Mouse (Mus musculus) embryonic facial prominence, embryonic 13.5 days (tissue): ENCODE results near the gene 1700010B08Rik. TPM values are rescaled to one million over a fixed set of nuclear protein-coding genes. Genes with fewer than 3 reads are reported as not detected.
"Not testable (repeated sequence)": the region's sequence is repeated elsewhere in the genome, so short reads cannot be mapped to it uniquely, and the experiment has no call there.

Experiments used
- ATAC-seq: fragments of 200-750 bp; cut with Nextera tagmentation; 2 replicates; pipeline ENCODE4 v1.8.0; 2017; ENCODE audit warnings: low read depth; ENCODE audit not compliant: insufficient number of reproducible peaks, insufficient read depth, low FRiP score, low TSS enrichment
- H3K27ac ChIP-seq: fragments of 300-500 bp; sonication (generic); 2 replicates; pipeline ENCODE4 v1.5.1; 2015; ENCODE audit warnings: moderate library complexity, mild to moderate bottlenecking, inconsistent platforms
- H3K27me3 ChIP-seq: fragments of 300-500 bp; sonication (generic); 2 replicates; pipeline ENCODE4 v1.6.1; 2015; ENCODE audit warnings: mild to moderate bottlenecking, inconsistent platforms
- H3K36me3 ChIP-seq: fragments of 300-500 bp; sonication (generic); 2 replicates; pipeline ENCODE4 v1.6.1; 2015; ENCODE audit warnings: mild to moderate bottlenecking, inconsistent platforms
- H3K4me1 ChIP-seq: fragments of 300-500 bp; sonication (generic); 2 replicates; pipeline ENCODE4 v1.6.1; 2015; ENCODE audit warnings: inconsistent platforms
- H3K4me2 ChIP-seq: fragments of 300-500 bp; sonication (generic); 2 replicates; pipeline ENCODE4 v1.6.1; 2015; ENCODE audit warnings: moderate library complexity, mild to moderate bottlenecking, inconsistent platforms
- H3K4me3 ChIP-seq: fragments of 300-500 bp; sonication (generic); 2 replicates; pipeline ENCODE4 v1.5.1; 2015; ENCODE audit warnings: mild to moderate bottlenecking, inconsistent platforms
- H3K9ac ChIP-seq: fragments of 300-500 bp; sonication (generic); 2 replicates; pipeline ENCODE4 v1.6.1; 2015; ENCODE audit warnings: mild to moderate bottlenecking, inconsistent platforms
- H3K9me3 ChIP-seq: fragments of 300-500 bp; sonication (generic); 2 replicates; pipeline ENCODE4 v1.6.1; 2016; ENCODE audit warnings: inconsistent platforms
- WGBS: fragments of 180-500 bp; shearing (Covaris S2); methylation state at CpG from one replicate; pipeline ENCODE4 v1.1.7; 2015; ENCODE audit warnings: mixed read lengths; 5-methylcytosine and 5-hydroxymethylcytosine counted together
- polyA plus RNA-seq: library from polyadenylated mRNA; unstranded; fragments of >200 nt; fragmentation: Nextera tagmentation; extraction: Ambion mirVana; gene quantifications from 2 replicates; pipeline ENCODE4 v1.2.1, GENCODE M21; 2015

1700010B08Rik gene
- polyA plus RNA-seq = not detected in 2 replicates

DNA sequence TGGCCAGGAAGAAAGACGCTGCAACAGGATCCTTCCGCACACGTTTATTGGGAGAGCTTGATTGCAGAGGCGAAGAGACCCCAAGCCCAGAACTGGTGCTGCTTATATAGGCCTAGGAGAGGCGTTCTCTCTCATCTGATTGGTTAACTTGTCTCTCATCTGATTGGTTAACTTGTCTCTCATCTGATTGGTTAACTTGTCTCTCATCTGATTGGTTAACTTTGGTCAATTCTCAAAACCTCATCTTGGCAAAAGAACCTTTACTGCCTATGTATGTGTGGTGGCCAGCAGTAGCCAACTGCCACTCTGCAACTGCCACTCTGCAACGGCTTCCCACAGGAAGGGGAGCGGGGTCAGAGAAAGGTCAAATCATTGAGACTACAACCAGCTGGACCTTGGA is at the start of gene 1700010B08Rik:
1700010B08Rik (plus strand) TSS at position 301 of the 400 bp plus-strand sequence.
- H3K9ac ChIP-seq, ATAC-seq, H3K9me3 ChIP-seq, H3K4me1 ChIP-seq, H3K4me2 ChIP-seq, H3K36me3 ChIP-seq, H3K4me3 ChIP-seq, H3K27me3 ChIP-seq, H3K27ac ChIP-seq: not testable (repeated sequence)
- WGBS = 80% methylated on average over 6 of the region's 7 CpGs

DNA sequence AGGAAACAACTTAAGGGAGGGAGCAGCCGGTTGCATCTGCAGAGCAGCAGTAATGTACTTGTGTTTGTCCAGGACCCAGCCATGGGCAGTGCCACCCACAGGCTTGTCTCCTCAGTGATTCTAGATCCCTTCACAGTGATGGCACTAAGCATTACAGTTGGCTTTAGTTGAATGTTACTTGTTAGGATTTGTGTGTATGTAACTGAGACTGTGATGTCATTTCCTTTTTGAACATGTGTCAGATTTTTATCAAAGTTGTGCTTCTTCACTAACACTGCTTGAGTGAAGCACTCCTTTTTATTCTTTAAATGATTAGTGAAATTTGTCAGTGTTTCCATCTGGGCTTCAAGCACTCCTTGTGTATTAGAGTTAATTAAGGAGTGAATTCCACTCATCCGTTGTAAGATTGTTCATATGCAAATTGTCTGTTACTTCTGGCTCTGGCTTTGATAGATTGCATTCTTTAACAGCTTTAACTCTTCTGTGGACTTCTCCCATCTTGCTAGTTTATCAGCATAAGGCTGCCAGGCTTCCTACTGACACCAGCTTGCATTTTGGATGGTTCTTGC is 46.8 kb upstream of the 1700010B08Rik start:
- no peak overlapping the region for H3K27ac ChIP-seq
- H3K4me1 ChIP-seq = no peaks in the 10 kb centered on the region
- no peaks in the 10 kb centered on the region for H3K27me3 ChIP-seq
- no peak overlapping the region for H3K4me2 ChIP-seq
- H3K9ac ChIP-seq = no peak overlapping the region
- 75% methylated on average over 2 of the region's 2 CpGs for WGBS
- H3K36me3 ChIP-seq = peaks cover 23% of the 10 kb centered on the region
- no peak overlapping the region for H3K4me3 ChIP-seq
- no peak for ATAC-seq
- H3K9me3 ChIP-seq = no peaks in the 10 kb centered on the region

DNA sequence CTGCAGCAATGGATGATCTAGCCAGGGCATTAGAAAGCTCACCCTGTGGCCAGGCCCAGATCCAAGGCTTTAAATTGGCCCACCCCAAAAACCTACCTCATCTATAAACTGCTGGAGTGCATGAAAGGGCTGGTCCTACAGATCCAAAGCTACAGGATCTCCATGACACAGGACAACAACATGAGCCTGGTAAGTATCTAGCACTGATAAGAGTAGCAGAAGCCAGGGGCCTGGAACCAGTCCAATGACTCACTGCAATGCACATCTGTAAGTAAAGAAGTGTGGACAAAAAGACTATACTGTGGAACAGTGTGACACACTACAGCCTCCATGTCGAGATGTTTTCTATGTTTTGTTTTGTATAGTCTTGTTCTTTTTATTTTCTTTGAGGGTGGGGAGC is 45.7 kb upstream of the 1700010B08Rik start:
- H3K4me3 ChIP-seq = no peak overlapping the region
- 90% methylated on average over 1 of the region's 1 CpGs for WGBS
- no peaks in the 10 kb centered on the region for H3K4me1 ChIP-seq
- H3K9ac ChIP-seq = no peak overlapping the region
- no peaks in the 10 kb centered on the region for H3K9me3 ChIP-seq
- H3K4me2 ChIP-seq = no peak overlapping the region
- H3K36me3 ChIP-seq = peaks cover 22% of the 10 kb centered on the region
- no peak overlapping the region for H3K27ac ChIP-seq
- no peaks in the 10 kb centered on the region for H3K27me3 ChIP-seq
- no peak for ATAC-seq

DNA sequence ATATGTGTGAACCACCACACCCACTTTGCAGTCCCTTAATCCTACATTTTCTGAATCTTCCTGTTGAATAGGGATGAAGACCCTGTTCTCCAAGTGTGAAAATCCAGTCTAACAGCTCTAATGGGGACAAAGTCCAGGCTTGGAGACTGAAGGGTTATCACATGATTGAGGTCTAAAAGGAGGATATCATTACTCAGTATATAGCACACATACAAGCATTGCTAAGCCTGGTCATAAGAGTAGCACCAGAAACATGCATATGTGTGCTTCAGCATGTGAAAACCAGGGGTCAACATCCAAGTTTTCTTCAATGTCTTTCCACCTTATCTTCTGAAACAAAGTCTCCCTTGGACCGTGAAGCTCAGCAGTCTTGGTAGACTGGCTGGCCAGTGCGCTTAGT is 40.6 kb upstream of the 1700010B08Rik start:
- no peaks in the 10 kb centered on the region for H3K27me3 ChIP-seq
- H3K9me3 ChIP-seq = no peaks in the 10 kb centered on the region
- no peak overlapping the region for H3K4me3 ChIP-seq
- no peaks in the 10 kb centered on the region for H3K4me1 ChIP-seq
- H3K27ac ChIP-seq = no peak overlapping the region
- peaks cover 20% of the 10 kb centered on the region for H3K36me3 ChIP-seq
- H3K4me2 ChIP-seq = no peak overlapping the region
- H3K9ac ChIP-seq = no peak overlapping the region
- ATAC-seq = no peak
- WGBS = 98% methylated on average over 2 of the region's 2 CpGs

DNA sequence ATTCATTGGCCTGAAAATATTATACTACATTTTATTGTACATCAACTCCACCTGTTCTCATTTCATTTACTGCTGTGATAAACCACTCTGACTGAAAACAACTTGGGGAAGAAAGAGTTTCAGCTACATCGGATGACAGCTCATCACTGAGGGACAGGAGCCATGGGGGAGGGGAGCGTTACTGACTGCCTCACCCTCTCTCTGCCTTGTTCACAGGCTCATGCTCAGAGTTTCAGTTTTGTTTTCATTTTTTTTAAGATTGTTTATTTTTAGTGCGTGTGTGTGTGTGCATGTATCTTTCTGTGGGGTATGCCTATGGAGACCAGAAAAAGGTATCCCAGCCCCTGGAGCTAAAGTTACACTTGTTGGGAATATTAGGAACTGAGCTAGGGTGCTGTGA is 40.0 kb upstream of the 1700010B08Rik start:
- H3K4me2 ChIP-seq = no peak overlapping the region
- H3K4me3 ChIP-seq = no peak overlapping the region
- no peaks in the 10 kb centered on the region for H3K27me3 ChIP-seq
- no peak for ATAC-seq
- H3K9me3 ChIP-seq = no peaks in the 10 kb centered on the region
- WGBS = 65% methylated on average over 3 of the region's 3 CpGs
- H3K36me3 ChIP-seq = peaks cover 17% of the 10 kb centered on the region
- no peak overlapping the region for H3K9ac ChIP-seq
- H3K4me1 ChIP-seq = no peaks in the 10 kb centered on the region
- no peak overlapping the region for H3K27ac ChIP-seq

DNA sequence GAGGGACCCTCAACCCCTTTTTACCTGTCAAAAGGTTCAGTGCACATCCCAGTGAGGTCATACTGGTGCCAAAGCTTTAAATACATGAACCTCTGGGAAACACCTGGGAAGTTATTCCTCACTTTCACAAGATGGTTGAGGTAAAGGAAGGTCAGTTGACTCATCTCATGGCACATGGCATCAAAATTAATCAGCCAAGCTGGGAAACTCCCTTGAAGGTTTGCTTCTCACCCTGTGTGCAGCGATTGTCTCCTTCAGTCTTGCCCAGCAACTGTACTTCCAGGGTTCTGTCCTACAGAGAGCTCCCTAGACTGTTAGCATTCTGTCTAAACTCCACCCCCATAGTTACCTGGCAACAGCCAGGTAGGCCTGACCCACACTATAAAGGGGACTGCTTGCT is 39.1 kb upstream of the 1700010B08Rik start:
- Histone ChIP-seq H3K27me3 (no peaks in the 10 kb centered on the region), H3K27ac (no peak overlapping the region), H3K9me3 (no peaks in the 10 kb centered on the region), H3K4me2 (no peak overlapping the region), H3K36me3 (peaks cover 17% of the 10 kb centered on the region), H3K9ac (no peak overlapping the region), H3K4me1 (no peaks in the 10 kb centered on the region), H3K4me3 (no peak overlapping the region)
- WGBS = 61% methylated on average over 1 of the region's 1 CpGs
- no peak for ATAC-seq

DNA sequence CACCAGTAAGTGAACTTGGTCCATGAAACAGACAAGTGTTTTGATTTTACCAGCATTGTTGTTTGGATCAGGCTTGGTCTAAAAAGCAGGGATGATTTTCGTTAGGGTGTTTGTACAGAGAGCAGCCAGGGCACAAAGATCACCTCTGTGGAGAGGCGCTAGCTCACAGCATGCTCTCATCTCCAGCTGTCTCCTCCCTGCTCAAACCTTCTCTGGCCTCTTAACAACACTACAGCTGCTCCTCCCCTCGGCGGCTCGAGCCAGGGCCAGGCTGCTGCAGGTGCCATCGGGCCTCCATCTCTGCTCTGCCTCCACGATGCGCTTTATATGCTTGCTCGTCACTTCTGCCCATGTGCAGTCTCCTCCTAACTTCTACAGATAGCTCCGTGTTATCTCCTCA is 36.4 kb upstream of the 1700010B08Rik start:
- Histone ChIP-seq H3K9ac (no peak overlapping the region), H3K36me3 (peaks cover 19% of the 10 kb centered on the region), H3K27me3 (no peaks in the 10 kb centered on the region), H3K4me1 (no peaks in the 10 kb centered on the region), H3K4me3 (no peak overlapping the region), H3K9me3 (no peaks in the 10 kb centered on the region), H3K4me2 (no peak overlapping the region), H3K27ac (no peak overlapping the region)
- WGBS = 81% methylated on average over 10 of the region's 10 CpGs
- ATAC-seq = no peak

DNA sequence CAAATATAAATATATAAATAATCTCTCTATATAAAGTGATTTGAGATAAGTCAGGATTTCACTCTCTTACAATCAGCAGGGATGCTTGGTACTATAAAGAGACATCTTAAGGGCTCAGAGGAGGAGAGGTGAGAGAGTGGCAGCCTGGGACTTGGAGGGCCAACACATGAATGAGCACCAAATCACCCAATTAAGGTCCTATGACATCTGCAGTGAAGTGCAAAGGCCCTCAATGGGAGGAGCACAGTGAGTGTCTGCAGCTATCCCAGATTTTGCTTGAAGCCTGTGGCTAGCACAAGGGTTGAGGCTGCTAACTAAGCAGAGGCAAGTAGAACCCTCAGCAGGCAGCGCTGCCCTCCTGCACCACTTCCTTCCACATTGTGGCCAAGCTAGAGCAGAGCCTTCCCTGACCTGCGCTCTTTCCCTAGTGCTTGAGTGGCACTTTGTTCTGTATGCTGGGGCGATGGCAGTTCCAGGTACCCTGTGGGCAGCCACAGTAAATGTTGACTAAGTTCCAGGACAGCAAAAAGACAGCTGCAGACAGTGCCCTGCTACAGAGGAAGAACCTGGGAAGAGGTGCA is 33.3 kb upstream of the 1700010B08Rik start:
- Histone ChIP-seq H3K27me3 (no peaks in the 10 kb centered on the region), H3K4me1 (no peaks in the 10 kb centered on the region), H3K27ac (no peak overlapping the region), H3K9me3 (no peaks in the 10 kb centered on the region), H3K4me3 (no peak overlapping the region), H3K9ac (no peak overlapping the region), H3K36me3 (peaks cover 50% of the 10 kb centered on the region), H3K4me2 (no peak overlapping the region)
- 94% methylated on average over 3 of the region's 3 CpGs for WGBS
- no peak for ATAC-seq

DNA sequence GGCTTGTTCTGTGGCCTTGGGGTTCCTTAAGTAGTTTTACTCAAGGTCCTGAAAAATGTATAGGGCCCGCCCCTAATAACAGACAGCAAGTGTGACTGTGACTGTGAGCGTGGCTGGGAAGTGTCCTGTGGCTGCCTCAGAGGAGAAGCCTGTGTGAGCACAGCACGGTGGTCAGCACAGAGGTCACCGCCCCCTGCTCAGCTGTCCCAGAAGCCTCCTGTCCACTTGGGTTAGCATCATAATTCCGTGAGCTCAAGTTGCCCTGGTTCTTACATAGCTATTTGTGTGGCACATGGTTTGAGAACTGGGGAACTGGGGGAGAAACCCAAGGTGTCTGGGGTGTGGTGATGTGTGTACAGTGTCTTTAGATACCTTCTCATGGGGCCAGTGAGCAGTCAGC is 31.9 kb upstream of the 1700010B08Rik start:
- peaks cover 57% of the 10 kb centered on the region for H3K36me3 ChIP-seq
- no peak for ATAC-seq

DNA sequence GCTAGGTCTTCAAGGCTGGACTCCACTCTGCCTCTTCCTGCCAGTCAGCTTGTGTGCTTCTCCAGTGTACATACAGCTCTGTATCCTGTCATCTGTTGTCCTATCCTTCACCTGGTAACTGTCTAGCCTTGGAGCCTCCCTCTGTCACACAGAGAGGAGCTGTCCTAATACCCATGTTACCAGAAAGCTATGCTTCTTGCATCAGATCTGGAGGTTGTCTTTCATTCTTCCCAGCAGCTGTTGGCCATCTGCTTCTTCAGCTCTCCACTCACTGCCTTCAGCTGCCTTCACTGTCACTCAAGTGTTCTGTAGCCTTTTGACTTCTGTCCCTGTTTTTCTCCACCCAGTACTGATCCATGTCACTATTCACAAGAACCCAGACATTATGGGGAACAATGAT is 29.4 kb upstream of the 1700010B08Rik start:
- H3K36me3 ChIP-seq = peaks cover 58% of the 10 kb centered on the region
- no peak for ATAC-seq

More for the DNA sequence above, 31.9 kb upstream of the 1700010B08Rik start:
- Histone ChIP-seq H3K9ac (no peak overlapping the region), H3K4me1 (no peaks in the 10 kb centered on the region), H3K4me2 (no peak overlapping the region), H3K27me3 (no peaks in the 10 kb centered on the region), H3K9me3 (no peaks in the 10 kb centered on the region), H3K4me3 (no peak overlapping the region), H3K27ac (no peak overlapping the region)
- WGBS = 80% methylated on average over 5 of the region's 5 CpGs

DNA sequence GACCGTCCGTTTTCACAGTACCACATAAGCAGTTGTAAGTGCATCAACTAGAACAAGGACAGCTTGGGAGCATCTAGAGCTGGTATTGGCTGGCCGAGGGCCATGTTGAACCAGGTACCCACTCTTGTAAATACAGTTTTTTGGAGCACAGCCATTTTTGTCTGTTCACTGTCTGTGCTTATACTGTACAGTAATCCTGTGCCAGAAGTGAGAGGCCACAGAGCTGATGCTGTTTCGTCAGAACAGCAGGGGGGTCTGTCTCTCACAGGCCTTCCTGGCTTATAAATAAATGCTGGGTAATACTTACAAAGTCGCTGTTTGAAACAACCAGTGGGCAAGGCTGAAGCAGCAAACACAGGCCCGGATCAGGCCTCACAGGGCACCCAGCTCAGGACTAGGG is 27.5 kb upstream of the 1700010B08Rik start:
- H3K4me3 ChIP-seq = no peak overlapping the region
- H3K36me3 ChIP-seq = peaks cover 75% of the 10 kb centered on the region
- no peaks in the 10 kb centered on the region for H3K27me3 ChIP-seq
- H3K9me3 ChIP-seq = no peaks in the 10 kb centered on the region
- ATAC-seq = no peak
- 94% methylated on average over 6 of the region's 6 CpGs for WGBS
- H3K27ac ChIP-seq = no peak overlapping the region
- no peak overlapping the region for H3K4me2 ChIP-seq
- H3K4me1 ChIP-seq = no peaks in the 10 kb centered on the region
- no peak overlapping the region for H3K9ac ChIP-seq

More for the DNA sequence above, 29.4 kb upstream of the 1700010B08Rik start:
- Histone ChIP-seq H3K9me3 (no peaks in the 10 kb centered on the region), H3K27ac (no peak overlapping the region), H3K4me1 (no peaks in the 10 kb centered on the region), H3K4me3 (no peak overlapping the region), H3K9ac (no peak overlapping the region), H3K4me2 (no peak overlapping the region), H3K27me3 (no peaks in the 10 kb centered on the region)

DNA sequence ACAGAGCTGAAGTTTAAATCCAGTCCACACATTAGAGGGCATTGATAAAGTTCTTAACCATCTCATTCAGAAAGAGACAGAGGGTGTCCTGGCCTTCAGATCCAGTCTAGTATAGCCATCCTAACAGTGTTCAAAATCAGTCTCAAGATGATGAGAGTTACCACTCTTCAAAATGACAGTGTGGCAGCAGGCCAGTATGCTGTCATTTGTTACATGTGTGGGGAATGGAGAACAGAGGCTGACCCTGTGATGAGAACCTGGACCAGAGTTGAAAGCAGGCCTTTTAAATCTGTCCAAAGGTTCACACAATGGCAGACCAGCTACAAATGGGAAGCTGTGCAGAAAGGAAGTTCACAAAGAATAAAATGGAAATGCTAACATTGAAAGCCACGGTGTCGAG is 26.5 kb upstream of the 1700010B08Rik start:
- no peaks in the 10 kb centered on the region for H3K27me3 ChIP-seq
- WGBS = 90% methylated on average over 2 of the region's 2 CpGs
- ATAC-seq = no peak
- H3K4me1 ChIP-seq = no peaks in the 10 kb centered on the region
- H3K4me2 ChIP-seq = no peak overlapping the region
- peaks cover 84% of the 10 kb centered on the region for H3K36me3 ChIP-seq
- H3K9ac ChIP-seq = no peak overlapping the region
- no peaks in the 10 kb centered on the region for H3K9me3 ChIP-seq
- no peak overlapping the region for H3K4me3 ChIP-seq
- no peak overlapping the region for H3K27ac ChIP-seq
